Mouse (Mus musculus) retina, adult 2 months (tissue): ENCODE measurements at regions not wholly inside any gene's neighbourhood (a gene's known extent, or its start where the extent isn't known, plus 50 kb on each side); places are given as distances from the start of the nearest gene placed in this dataset.
A peak's percentile ranks its signal among the peaks of the same experiment; 100 is the strongest.

Experiments used
- DNase-seq: peaks from one replicate; pipeline ENCODE4 v3.0.0-alpha.2; 2012; ENCODE audit warnings: low read depth, low spot score

DNA sequence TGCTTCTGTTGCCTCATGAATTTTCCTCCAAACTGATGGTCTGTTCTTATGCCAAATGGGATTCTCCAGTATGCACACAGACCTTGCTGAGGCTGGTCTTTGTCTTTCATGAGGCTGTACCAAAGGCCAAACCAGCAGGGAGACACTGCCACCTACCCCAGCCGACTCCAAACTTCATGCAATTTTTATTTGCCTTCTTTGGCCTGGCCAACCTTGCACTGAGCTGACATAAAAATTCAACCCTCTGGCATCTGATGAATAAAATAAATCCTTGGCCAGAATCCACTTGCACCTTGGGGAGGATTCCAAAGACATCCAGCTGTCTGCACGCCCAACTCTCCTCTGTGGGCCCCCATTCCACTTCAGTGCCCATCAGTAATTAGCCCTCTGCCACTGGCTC, 126.0 kb upstream of the Nmur2 start:
- DNase-seq: no peak

DNA sequence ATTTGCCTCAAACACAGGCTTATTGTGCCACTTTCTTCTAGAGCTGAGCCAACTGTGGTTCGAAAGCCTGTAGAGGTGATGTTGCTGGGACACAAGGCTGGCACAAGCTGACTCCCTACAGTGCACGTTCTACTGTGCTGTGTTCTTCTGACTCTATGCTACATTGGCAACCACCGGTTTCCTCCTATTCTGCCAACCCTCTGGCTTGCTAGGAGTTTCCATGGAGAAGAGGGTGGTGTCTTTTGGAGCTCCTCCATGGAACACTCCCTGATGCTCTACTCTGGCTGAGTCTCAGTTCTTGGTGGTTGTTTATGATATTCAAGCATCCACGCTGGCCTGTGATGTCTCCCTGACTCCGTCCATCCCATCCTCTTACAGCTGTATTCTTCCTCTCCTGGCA, 124.9 kb upstream of the Nmur2 start:
- no peak for DNase-seq

DNA sequence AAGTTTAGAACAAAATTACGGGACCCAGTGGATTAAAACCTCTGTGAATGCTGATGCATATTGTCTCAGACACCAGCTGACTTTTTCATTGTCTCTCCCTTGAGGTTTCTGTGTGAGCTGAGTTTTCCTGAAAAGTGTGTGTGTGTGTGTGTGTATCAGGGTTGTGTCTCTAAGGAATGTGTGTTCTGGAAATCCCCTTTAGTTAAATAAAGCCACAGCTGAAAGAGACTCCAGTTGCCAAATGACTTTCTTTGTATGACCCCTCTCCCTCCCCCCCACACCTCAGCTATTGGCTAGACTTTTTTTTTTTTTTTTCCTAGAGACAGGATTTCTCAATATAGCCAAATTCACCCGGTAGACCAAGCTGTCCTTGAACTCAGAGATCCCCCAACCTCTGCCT, 119.5 kb upstream of the Nmur2 start:
- DNase-seq: no peak

DNA sequence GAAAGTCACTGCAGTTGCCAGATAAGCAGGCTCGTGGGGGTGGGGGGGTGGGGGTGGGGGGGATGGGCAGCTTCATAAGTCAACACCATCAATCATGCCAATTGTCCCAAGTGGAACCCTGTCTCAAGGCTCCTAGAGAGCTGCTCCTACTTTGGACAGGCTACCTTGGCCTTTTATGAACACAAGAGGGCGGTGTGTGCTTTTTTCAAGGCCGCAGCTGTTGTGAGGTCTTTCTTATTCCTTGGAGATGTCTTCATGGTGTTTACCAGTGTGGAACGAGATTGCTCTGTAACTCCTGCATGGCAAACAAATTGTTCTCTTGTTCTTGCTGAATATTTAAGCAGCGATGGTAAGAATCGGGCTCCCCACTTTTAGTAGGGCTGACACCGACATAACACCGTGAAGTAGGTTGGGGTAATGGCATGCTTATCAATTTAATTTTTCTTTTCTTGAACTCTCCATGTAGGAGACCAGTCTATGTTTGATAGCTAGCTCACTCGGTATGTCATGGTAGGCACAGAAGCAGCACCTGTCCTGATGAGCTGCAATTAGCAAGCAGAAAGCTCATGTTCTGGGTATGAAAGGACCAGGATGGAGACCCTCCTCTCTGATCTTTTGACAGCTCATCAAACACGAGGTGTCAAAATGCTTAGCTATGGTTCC, 118.7 kb upstream of the Nmur2 start:
- no peak for DNase-seq

DNA sequence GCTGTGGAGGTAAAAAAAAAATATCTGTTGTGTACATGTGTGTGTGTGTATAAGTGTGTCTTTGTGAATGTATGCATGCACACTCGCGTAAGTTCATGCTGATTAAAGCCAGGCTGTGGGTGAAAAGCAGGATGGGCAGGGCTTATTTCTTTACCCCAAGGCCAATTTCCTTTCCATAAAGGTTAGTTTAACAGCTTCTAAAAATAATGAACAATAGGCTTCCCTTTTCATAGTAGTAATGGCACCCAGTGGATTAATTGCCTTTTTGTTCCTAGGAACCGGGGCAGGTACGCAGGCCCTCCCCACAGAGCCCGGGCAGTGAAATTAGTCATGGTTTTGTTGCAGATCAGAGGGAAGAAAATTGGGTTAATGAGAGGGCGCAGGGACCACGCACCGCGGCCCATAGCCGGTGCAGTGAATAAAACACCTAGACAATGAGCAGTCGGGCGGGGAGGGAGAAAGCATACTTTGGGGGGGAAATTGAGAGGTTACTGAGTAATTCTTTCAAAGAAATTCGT, 110.1 kb upstream of the Nmur2 start:
- DNase-seq: no peak

DNA sequence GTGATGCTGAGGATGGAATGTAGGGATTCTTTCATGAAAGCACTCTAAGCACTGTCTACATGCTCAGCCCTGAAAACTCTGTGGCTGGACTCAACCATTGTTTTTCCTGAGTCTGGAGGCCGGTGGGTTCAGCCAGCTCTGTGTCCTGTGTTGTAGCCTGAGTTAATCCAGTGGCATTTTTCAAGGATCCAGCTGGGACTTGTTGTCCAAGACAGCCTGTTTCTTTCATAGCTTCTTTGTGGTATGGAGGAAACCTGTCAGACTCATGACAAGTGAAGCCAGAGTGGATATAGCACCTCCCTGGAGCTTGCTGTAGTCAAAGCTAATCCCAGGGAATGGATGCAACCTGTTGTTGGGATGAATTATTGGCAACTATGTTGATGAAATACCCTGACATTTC, 108.9 kb upstream of the Nmur2 start:
- no peak for DNase-seq

DNA sequence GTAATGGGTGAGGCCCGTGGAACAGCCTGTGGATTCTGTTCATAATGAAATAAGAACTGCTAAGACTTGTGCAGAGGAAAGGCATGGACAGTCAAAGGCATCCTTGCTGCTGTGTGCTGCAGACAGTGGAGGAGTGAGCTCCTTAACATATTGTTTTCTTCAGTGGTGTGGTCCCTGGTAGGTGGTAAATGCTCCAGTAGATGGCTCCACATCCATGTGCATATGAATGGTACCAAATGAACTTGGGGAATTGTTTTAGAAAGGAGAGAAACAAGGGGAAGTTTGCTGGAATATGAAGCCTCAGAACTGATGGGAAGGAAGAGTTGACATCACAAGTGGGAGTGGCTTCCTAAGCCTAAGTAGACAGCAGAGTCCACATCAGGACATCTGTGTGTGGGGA, 108.1 kb upstream of the Nmur2 start:
- DNase-seq: no peak

DNA sequence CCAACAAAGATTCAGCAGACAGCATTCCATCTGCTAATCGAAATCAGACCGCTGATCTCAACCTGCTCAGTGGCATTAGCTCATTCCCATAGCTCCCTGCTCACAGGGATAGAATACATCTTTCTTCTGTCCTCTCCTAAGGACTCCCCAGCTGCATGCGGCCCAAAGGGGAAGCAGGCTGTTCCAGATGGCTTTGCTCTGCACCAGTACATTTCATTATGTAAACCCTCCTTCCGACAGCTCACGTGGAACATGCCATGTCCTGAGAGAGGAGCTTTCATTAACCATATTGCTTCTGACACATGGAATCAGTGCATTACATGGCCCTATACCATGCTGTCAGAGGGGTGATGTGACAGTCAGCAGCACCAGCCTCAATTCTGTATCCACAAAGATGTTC, 105.9 kb upstream of the Nmur2 start:
- DNase-seq: no peak

DNA sequence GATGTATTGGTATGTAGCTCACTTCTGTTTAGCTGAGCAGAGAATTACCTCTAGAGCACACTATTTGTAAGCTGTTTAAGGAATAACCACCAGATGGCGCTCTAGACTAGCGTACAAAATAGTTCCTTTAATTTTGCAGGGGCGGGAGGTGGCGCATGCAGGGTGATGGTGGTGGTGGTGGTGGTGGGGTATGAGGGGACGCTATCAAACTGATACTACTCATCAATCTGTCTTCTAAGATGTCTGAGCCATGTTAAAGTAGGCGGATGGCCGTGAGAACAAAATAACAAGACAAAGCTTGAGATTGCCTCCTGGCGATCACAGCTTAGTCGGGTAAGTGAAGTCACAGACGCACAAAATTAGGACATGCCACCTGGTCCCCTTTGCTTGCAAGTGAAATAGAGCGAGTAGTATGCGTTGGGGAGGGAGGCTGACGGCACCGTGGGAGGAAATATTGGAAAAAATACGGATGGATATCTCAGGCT, 90.6 kb upstream of the Nmur2 start:
- peak; percentile 34 for DNase-seq

DNA sequence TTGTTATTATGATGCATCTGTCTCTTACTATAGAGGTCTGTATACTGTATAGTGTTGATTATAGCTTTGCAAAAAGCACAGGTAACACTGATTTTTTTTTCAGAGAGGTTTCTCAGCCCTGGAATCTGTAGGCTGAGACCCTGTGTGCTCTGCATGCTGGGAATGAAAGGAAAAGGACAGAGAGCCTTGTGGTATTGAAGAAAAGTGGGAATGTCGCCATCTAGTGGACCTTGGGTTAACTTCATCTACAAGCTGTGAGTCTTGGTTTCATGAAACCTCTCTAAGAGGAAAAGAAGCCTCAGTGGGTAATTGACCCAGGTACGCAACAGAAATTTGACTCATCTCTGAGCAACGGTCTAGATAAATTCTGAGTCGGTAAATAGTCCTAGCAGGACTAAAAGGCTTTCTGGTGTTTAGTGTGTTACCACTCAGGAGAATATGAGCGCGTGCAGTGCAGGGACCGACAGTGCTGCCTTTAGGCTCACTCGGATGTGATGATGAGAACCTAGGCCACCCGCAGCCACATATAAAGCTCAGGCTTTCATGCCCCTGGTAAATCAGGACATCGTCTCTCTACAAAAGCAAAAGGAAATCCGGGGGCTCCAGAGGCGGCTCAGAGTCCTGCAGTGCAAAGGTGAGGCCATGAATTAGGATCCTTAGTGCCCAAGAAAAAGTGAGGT, 75.9 kb upstream of the Nmur2 start:
- peak; percentile 28 for DNase-seq

DNA sequence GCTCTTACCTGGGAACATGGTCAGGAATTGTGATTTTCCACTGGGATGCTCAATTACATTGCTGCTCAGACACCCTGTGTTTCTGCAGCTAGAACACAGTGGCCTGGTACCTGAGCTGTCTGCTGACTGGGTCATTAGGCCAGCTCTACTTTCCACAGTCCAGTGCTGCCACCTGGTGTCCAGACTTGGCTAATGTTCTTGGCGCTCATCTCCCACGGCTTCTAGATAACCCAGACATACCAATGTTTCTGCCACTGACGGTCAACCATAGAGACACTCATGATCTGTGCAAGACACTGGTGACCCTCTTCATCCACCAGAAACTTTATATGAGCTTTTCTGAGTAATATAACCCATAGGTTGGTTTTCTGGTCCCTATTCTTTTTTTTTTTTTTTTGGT, 67.1 kb upstream of the Nmur2 start:
- peak; percentile 58 for DNase-seq

DNA sequence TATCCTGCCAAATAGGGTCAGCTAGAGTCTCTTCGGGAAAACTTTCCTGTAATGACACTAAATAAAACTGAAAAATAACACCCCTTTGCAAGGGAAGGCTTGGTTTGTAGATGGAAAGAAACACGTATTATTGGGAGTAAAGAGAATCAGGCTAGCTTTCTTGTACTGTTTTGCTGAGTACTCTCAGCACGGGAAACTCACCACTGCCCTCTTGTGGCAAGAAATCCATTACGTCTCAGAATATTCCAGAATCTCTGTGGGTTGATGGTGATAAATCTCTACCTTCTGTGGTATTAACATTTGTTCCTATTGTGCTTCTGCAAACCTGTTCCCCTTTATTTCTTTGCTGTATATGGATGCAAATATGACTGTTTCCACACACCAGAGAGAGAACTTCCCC, 64.8 kb upstream of the Nmur2 start:
- DNase-seq: peak; percentile 25

DNA sequence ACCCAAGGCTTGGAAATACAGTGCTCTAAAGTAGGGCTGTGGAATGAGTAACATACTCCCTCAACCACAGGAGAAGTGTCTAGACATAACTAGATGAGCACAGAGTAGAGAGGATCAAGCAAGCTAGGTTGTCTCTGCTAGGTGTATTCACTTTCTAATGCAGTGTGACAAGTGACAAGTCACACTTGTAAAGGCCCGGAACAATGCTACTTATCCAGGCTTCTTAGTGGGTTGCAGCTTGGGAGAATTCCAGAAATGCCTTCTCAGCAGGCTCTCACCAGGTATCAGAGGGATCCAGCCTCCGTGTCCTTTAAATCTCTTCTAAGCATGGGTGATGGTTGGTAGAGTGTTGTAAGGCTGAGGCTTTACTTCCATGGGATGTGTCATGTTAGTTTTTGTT, 52.1 kb upstream of the Nmur2 start:
- DNase-seq: no peak
